Mouse (Mus musculus): ENCODE measurements around the gene Gm20890.
"Not testable (repeated sequence)": the region's sequence is repeated elsewhere in the genome, so short reads cannot be mapped to it uniquely, and the experiment has no call there.

Gm20890 gene

GRCm38 (mm10) chrY:26776699-26777098 lies at the start of gene Gm20890:
Gene Gm20890 (minus strand): TSS chrY:26776799.
- DNase-seq (ENCODE audit: low read depth): not testable (repeated sequence)

All from naive thymus-derived CD4-positive, alpha-beta T cell, adult 2 months (primary cell).